Mouse (Mus musculus) kidney, postnatal 0 days (tissue): ENCODE measurements around the gene Milr1. TPM values are rescaled to one million over a fixed set of nuclear protein-coding genes. Genes with fewer than 3 reads are reported as not detected.
"Not testable (repeated sequence)": the region's sequence is repeated elsewhere in the genome, so short reads cannot be mapped to it uniquely, and the experiment has no call there.

Experiments
- ATAC-seq: fragments of 200-750 bp; cut with Nextera tagmentation; replicated peaks from 2 replicates; pipeline ENCODE4 v1.8.0; 2017; ENCODE audit warnings: low read depth, moderate number of reproducible peaks, moderate TSS enrichment, moderate library complexity; ENCODE audit not compliant: low FRiP score
- DNase-seq: peaks from one replicate; pipeline ENCODE4 v3.0.0-alpha.2; 2016; ENCODE audit warnings: low spot score
- H3K27ac ChIP-seq: fragments of 300-500 bp; sonication (generic); 2 replicates; pipeline ENCODE4 v1.5.1; 2014; ENCODE audit warnings: mild to moderate bottlenecking
- H3K27me3 ChIP-seq: fragments of 300-500 bp; sonication (generic); 2 replicates; pipeline ENCODE4 v1.6.1; 2014; ENCODE audit warnings: low read length, mixed read lengths; ENCODE audit not compliant: insufficient read depth
- H3K36me3 ChIP-seq: fragments of 300-500 bp; sonication (generic); 2 replicates; pipeline ENCODE4 v1.6.1; 2014; ENCODE audit warnings: low read length, mixed read lengths; ENCODE audit not compliant: insufficient read depth
- H3K4me1 ChIP-seq: fragments of 300-500 bp; sonication (generic); replicated peaks from 2 replicates; pipeline ENCODE4 v1.6.1; 2014; ENCODE audit warnings: antibody characterized with exemption, low read length, mixed read lengths; ENCODE audit not compliant: insufficient read depth
- H3K4me2 ChIP-seq: fragments of 300-500 bp; sonication (generic); 2 replicates; pipeline ENCODE4 v1.6.1; 2014; ENCODE audit warnings: mild to moderate bottlenecking, low read length, moderate library complexity, mixed read lengths
- H3K4me3 ChIP-seq: fragments of 300-500 bp; sonication (generic); replicated peaks from 2 replicates; pipeline ENCODE4 v1.5.1; 2014; ENCODE audit warnings: low read depth, low read length
- H3K9ac ChIP-seq: fragments of 300-500 bp; sonication (generic); 2 replicates; pipeline ENCODE4 v1.6.1; 2014; ENCODE audit warnings: low read depth, low read length
- H3K9me3 ChIP-seq: fragments of 300-500 bp; sonication (generic); replicated peaks from 2 replicates; pipeline ENCODE4 v1.6.1; 2016; ENCODE audit warnings: low read length, inconsistent platforms, mixed read lengths
- CTCF ChIP-seq: IDR thresholded peaks from 2 replicates; pipeline ENCODE4 v1.5.1; 2016; ENCODE audit warnings: antibody characterized with exemption, low read depth, mild to moderate bottlenecking, moderate library complexity
- WGBS: fragments of 180-500 bp; shearing (Covaris S2); extraction: QIAGEN DNeasy Blood & Tissue Kit; methylation state at CpG from one replicate; pipeline ENCODE4 v1.1.7; 2014; 5-methylcytosine and 5-hydroxymethylcytosine counted together
- polyA plus RNA-seq: library from polyadenylated mRNA; unstranded; fragments of >200 nt; fragmentation: Nextera tagmentation; extraction: Ambion mirVana; gene quantifications from 2 replicates; pipeline ENCODE4 v1.2.1, GENCODE M21; 2015

Gene Milr1
- polyA plus RNA-seq, 1 experiment from 2014 or later: 0.78 TPM

DNA sequence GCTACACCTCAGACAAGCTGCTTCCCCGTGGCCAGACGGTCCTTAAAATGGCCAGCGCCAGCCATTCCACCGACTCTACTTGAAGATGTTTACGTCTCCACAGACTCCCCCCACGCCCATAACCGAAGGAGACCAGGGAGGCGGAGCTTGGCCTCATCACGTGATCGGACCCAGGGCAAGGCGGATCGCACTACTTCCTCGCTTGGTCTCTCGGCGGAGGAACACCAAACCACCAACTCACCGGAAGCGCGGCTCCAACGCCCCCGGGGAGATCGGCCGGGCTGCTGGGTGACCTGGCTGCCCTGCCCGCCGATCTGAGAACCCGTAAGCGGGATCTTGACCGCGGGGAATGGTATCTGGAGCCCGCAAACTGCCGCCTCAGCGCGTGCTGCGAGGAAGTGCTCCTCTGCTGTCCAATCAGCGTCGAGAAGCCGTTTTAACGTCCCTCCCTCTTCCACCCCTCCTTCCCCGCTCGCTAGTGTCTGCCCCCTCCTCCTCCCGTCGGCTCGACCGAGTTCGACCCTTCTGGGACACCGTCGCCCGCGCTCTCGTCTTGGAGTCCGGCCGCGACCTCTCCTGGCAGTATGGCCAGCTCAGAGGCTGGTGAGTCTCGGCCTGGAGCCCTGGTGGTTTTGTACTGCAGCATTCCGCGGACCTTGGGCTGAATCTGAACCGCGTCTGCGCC is 37.9 kb downstream of the Milr1 start, which contains the start of the genes Ddx5 and Cep95:
Ddx5 (minus strand) TSS at position 411 of the 685 bp plus-strand sequence.
Cep95 (plus strand) TSS at position 478 of the 685 bp plus-strand sequence.
- Histone ChIP-seq H3K9ac (peak within 1 kb of the TSS; percentile 96), H3K4me3 (peak within 1 kb of the TSS; percentile 95), H3K27me3 (no peaks in the 10 kb centered on the region), H3K36me3 (peaks cover 29% of the 10 kb centered on the region), H3K27ac (peak within 1 kb of the TSS; percentile 99), H3K9me3 (no peaks in the 10 kb centered on the region), H3K4me1 (no peaks in the 10 kb centered on the region), H3K4me2 (peak within 1 kb of the TSS; percentile 85)
- TF ChIP-seq CTCF: peak; percentile 55
- under 1% methylated on average over 58 of the region's 58 CpGs for WGBS
- ATAC-seq (peak; percentile 86), DNase-seq (peak; percentile 99)

DNA sequence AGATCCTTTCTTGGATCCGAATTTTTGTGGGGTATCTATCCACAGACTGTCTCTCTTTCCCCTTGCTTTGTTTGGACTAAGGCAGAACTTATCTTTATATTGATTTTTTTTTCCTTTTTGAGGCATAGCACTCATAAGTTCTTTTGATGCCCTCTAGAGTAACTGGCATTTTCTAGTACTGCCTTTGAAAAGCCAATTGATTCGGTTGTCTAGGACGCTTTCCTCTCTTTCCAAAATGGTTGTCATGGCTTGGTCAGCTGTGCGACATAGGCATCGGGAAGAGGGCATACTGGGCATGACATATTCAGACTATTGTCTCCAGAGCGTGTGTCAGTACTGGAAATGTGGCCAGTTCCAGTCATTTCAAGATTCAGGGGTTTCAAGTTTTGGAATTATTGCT is 38.6 kb downstream of the Milr1 start:
- Histone ChIP-seq H3K27ac (peak overlapping the region; percentile 99), H3K36me3 (peaks cover 28% of the 10 kb centered on the region), H3K9ac (peak overlapping the region; percentile 96), H3K27me3 (no peaks in the 10 kb centered on the region), H3K4me3 (peak overlapping the region; percentile 95), H3K4me1 (no peaks in the 10 kb centered on the region), H3K9me3 (no peaks in the 10 kb centered on the region), H3K4me2 (peak overlapping the region; percentile 85)
- peak; percentile 54 for DNase-seq
- no peak for TF ChIP-seq CTCF
- ATAC-seq: no peak
- WGBS: 1% methylated on average over 6 of the region's 6 CpGs

DNA sequence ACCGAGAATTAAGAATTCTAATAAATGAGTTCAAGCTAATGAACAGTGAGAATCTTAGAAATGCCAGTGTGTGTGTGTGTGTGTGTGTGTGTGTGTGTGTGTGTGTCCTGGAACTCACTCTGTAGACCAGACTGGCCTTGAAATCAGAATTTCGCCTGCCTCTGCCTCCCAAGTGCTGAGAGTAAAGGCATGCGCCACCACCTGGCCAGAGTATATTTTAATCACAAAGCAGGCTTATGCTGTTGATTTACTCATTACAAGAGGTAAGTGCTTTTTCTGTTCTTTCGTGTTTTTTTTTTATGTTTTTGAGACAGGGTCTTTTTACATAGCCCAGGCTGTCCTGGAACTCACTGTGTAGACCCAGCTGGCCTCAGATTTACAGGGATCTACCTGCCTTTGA is 42.8 kb downstream of the Milr1 start:
- no peak for ATAC-seq
- Histone ChIP-seq H3K4me1 (no peaks in the 10 kb centered on the region), H3K27ac (no peak overlapping the region), H3K27me3 (no peaks in the 10 kb centered on the region), H3K4me2 (no peak overlapping the region), H3K4me3 (no peak overlapping the region), H3K36me3 (peaks cover 30% of the 10 kb centered on the region), H3K9me3 (no peaks in the 10 kb centered on the region), H3K9ac (no peak overlapping the region)
- DNase-seq: no peak
- peak; percentile 44 for TF ChIP-seq CTCF
- WGBS: 74% methylated on average over 4 of the region's 4 CpGs

DNA sequence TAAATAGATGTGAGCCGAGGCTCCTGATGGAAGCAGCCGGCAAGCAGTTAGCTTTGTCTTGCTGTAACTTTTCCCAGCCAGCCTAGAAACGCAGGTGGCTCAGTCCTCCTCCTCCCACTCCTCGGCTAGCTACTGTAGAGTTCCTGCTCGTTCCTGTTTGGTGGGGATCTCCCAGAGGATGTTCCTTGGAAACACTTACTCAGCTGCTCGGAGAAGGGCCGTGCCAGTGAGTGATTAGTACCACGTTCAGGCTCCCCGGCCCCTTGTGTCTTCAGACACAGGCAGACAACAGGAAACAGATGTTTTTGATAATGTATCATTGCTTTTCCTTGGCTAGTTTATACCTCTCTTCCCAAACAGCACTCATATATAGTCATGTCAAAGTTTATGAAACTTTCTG is 44.7 kb downstream of the Milr1 start:
- Histone ChIP-seq H3K36me3 (peaks cover 43% of the 10 kb centered on the region), H3K27me3 (no peaks in the 10 kb centered on the region), H3K9ac (no peak overlapping the region), H3K27ac (peak overlapping the region; percentile 64), H3K9me3 (no peaks in the 10 kb centered on the region), H3K4me3 (no peak overlapping the region), H3K4me2 (no peak overlapping the region), H3K4me1 (no peaks in the 10 kb centered on the region)
- TF ChIP-seq CTCF: no peak
- ATAC-seq: peak; percentile 51; the same call in 1 of the 2 replicates
- 33% methylated on average over 9 of the region's 9 CpGs for WGBS
- DNase-seq: peak; percentile 57

DNA sequence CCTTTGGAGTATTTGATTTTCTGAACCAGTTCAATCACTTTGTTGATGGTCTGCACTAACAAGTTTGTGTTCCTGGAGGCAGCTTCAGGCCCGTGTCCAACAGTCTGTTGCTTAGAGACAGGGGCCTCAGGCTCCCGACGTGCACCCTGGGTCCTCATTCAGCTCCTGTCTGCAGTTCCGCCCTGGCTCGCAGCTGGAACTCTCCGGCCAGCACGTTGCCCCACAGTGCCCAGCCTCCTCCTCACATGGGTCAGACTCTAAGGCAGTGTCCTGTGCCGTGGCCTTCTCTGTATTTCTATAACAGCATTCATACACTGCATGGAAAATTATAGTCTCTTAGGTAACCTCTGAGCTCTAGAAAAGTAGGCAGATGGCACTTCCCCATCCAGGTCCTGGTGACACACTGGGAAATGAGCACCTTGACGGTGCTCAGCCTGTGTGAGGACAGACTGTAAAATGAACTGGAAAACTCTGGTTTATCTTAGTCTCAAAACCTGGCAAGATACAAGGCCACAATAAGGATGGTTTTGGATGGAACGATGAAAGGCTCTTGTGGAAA is 51.1 kb downstream of the Milr1 start:
- no peaks in the 10 kb centered on the region for H3K4me1 ChIP-seq
- H3K9ac ChIP-seq: no peak overlapping the region
- H3K27me3 ChIP-seq: no peaks in the 10 kb centered on the region
- WGBS: 83% methylated on average over 10 of the region's 10 CpGs
- H3K4me2 ChIP-seq: no peak overlapping the region
- H3K36me3 ChIP-seq: peaks cover 55% of the 10 kb centered on the region
- TF ChIP-seq CTCF: no peak
- DNase-seq (no peak), ATAC-seq (no peak)
- H3K4me3 ChIP-seq: no peak overlapping the region
- H3K9me3 ChIP-seq: no peaks in the 10 kb centered on the region
- no peak overlapping the region for H3K27ac ChIP-seq

DNA sequence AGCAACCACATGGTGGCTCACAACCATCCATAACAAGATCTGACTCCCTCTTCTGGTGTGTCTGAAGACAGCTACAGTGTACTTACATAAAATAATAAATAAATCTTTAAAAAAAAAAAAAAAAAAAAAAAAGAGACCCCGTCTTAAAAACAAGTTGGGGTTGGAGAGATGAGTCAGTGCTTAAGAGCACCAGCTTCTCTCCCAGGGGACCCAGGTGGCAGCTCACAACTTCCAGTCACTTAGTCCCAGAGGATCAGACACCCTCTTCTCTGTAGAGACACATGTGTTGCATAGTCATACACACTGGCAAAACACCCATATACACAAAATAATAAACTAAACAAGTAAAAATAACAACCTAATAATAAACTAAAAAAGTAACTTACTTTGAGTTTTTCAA is 56.4 kb downstream of the Milr1 start:
- peaks cover 45% of the 10 kb centered on the region for H3K36me3 ChIP-seq
- not testable (repeated sequence) for ATAC-seq, H3K9me3 ChIP-seq, DNase-seq, H3K27me3 ChIP-seq, H3K4me2 ChIP-seq, H3K27ac ChIP-seq, H3K4me1 ChIP-seq, H3K4me3 ChIP-seq, H3K9ac ChIP-seq
- 82% methylated on average over 1 of the region's 1 CpGs for WGBS
